Mouse (Mus musculus) forebrain, embryonic 15.5 days (tissue): ENCODE measurements around the gene Gm3594. TPM values are rescaled to one million over a fixed set of nuclear protein-coding genes. Genes with fewer than 3 reads are reported as not detected.
A peak's percentile ranks its signal among the peaks of the same experiment; 100 is the strongest.
"Not testable (repeated sequence)": the region's sequence is repeated elsewhere in the genome, so short reads cannot be mapped to it uniquely, and the experiment has no call there.

ENCODE experiments used
- ATAC-seq: fragments of 200-750 bp; cut with Nextera tagmentation; replicated peaks from 2 replicates; pipeline ENCODE4 v1.8.0; 2017; ENCODE audit warnings: mild to moderate bottlenecking, moderate TSS enrichment, moderate library complexity
- H3K27ac ChIP-seq: fragments of 300-500 bp; sonication (generic); replicated peaks from 2 replicates; pipeline ENCODE4 v1.5.1; 2015; ENCODE audit warnings: mild to moderate bottlenecking, inconsistent platforms
- H3K27me3 ChIP-seq: fragments of 300-500 bp; sonication (generic); 2 replicates; pipeline ENCODE4 v1.6.1; 2015; ENCODE audit warnings: inconsistent platforms
- H3K36me3 ChIP-seq: fragments of 300-500 bp; sonication (generic); 2 replicates; pipeline ENCODE4 v1.6.1; 2015; ENCODE audit warnings: mild to moderate bottlenecking, inconsistent platforms
- H3K4me1 ChIP-seq: fragments of 300-500 bp; sonication (generic); 2 replicates; pipeline ENCODE4 v1.6.1; 2015; ENCODE audit warnings: inconsistent platforms
- H3K4me2 ChIP-seq: fragments of 300-500 bp; sonication (generic); replicated peaks from 2 replicates; pipeline ENCODE4 v1.6.1; 2015; ENCODE audit warnings: mild to moderate bottlenecking, inconsistent platforms
- H3K4me3 ChIP-seq: fragments of 300-500 bp; sonication (generic); 2 replicates; pipeline ENCODE4 v1.5.1; 2015; ENCODE audit warnings: mild to moderate bottlenecking, inconsistent platforms
- H3K9ac ChIP-seq: fragments of 300-500 bp; sonication (generic); replicated peaks from 2 replicates; pipeline ENCODE4 v1.6.1; 2015; ENCODE audit warnings: mild to moderate bottlenecking, inconsistent platforms
- H3K9me3 ChIP-seq: fragments of 300-500 bp; sonication (generic); 2 replicates; pipeline ENCODE4 v1.6.1; 2016; ENCODE audit warnings: inconsistent platforms
- WGBS: fragments of 180-500 bp; shearing (Covaris S2); methylation state at CpG from one replicate; pipeline ENCODE4 v1.1.7; 2015; ENCODE audit warnings: mixed read lengths; 5-methylcytosine and 5-hydroxymethylcytosine counted together
- polyA plus RNA-seq: library from polyadenylated mRNA; unstranded; fragments of >200 nt; fragmentation: Nextera tagmentation; extraction: Ambion mirVana; gene quantifications from 2 replicates; pipeline ENCODE4 v1.2.1, GENCODE M21; 2015

Gene Gm3594
- not detected in 2 replicates for polyA plus RNA-seq

DNA sequence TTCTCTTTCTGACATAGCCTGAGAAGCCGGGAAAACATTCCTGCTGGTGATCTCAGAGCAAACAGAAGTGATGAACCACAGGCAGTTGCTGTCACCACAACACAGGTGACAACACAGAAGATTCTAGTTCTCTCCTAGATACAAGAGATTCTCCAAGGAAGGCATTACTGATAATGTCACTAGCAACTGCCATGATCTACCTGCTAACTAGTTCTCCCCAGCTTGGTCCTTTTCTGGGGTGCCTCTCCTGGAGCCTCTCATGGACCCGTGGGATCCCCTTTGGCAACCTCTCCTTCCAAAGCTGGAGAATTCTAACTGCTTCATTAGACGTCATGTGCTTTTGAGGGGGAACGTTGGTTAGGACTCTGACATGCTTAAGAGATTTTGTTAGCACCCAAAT lies at the start of gene Gm3594:
Gm3594 (minus strand) TSS at position 101 of the 400 bp plus-strand sequence.
- not testable (repeated sequence) for H3K27me3 ChIP-seq, ATAC-seq, H3K4me3 ChIP-seq, H3K27ac ChIP-seq, H3K9me3 ChIP-seq, H3K36me3 ChIP-seq, H3K4me2 ChIP-seq, H3K9ac ChIP-seq, H3K4me1 ChIP-seq
- no CpG with 5 or more reads among the region's 4 CpGs for whole genome bisulfite sequencing

DNA sequence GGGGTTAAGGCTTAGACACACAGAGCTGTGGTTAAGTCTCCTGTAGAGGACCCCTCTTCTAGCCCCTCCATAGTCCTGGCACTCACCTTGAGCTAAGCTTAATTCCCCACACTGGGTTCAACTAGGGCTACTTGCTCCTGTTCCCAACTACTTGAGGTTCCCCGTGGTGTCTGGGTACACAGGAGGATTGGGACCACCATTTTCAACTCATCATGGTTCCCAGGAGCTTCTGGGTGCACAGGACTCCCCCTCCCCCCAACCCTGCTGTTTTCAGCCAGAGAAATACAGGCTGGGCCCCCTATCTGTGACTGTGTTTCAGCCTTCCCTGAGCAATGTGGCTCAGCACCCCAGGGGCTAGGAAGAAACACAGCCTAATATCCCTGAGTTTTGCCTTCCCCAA lies 41.9 kb upstream of the Gm3594 start:
- not testable (repeated sequence) for H3K4me1 ChIP-seq, H3K27me3 ChIP-seq, H3K27ac ChIP-seq, H3K9me3 ChIP-seq, H3K4me2 ChIP-seq, H3K9ac ChIP-seq, ATAC-seq, H3K36me3 ChIP-seq, H3K4me3 ChIP-seq
- 68% methylated on average over 1 of the region's 1 CpGs for WGBS

DNA sequence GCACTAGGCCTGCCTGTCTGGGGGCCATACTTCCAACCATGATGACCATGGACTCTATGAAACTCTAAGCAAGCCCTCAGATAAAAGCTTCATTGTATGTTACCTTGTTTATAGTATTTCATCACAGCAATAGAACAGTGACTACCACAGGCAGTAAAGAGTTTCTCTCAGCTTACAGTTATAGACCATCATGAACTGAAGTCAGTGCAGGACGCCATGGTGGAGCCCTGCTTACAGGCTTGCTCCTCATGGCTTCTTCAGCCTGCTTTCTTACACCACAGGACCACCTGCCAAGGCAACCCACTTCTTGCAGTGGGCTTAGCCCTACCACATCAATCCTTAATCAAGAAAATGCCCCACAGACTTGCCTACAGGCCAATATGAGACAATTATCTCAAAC lies 41.1 kb upstream of the Gm3594 start:
- not testable (repeated sequence) for H3K4me3 ChIP-seq, H3K9ac ChIP-seq, H3K36me3 ChIP-seq, H3K4me2 ChIP-seq, H3K27ac ChIP-seq, H3K27me3 ChIP-seq, H3K9me3 ChIP-seq, H3K4me1 ChIP-seq, ATAC-seq
- WGBS: 82% methylated on average over 1 of the region's 1 CpGs

DNA sequence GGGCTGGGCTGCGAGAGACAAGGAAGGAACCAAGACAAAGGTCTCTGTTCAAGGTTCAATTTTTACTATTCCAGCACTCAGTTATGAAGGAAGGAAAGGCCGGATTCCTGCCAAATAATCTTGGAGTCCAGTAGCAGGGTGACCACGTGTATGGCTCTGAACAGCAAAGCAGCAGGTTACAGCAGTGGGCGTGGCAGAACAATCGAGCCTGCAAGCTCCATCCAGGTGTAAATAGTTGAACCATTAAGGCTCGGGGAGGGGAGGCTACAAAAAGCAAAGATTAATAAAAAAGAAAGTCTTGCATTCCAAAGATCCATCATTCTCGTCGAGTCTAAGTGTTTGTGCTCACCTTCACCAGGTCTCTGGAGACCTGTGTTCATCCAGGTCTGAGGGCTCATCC lies 37.7 kb upstream of the Gm3594 start:
- H3K4me3 ChIP-seq, H3K4me2 ChIP-seq, H3K27ac ChIP-seq, ATAC-seq, H3K27me3 ChIP-seq, H3K9me3 ChIP-seq, H3K9ac ChIP-seq, H3K4me1 ChIP-seq, H3K36me3 ChIP-seq: not testable (repeated sequence)
- WGBS: 92% methylated on average over 7 of the region's 8 CpGs

DNA sequence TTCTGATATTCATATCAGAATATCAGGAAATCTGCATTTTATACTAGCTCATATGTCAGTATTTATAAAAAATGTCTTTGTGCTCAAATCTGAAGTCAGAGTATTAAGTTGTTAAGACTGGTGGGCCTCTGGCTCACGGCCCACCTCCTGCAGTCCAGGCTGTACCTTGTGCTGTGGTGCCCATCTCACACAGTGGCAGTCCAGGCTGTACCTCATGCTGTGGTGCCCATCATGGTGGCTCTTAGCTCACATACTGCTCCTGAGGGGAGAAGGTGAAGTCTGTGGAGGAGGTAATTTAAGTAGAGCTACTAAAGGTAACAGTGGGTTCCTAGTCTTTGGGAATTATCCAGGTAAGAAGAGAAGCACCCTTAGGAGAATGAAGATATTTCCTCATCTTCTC lies 27.4 kb upstream of the Gm3594 start:
- WGBS: 85% methylated on average over 1 of the region's 1 CpGs
- H3K4me1 ChIP-seq, H3K27me3 ChIP-seq, H3K9ac ChIP-seq, H3K4me2 ChIP-seq, H3K36me3 ChIP-seq, H3K27ac ChIP-seq, H3K4me3 ChIP-seq, ATAC-seq, H3K9me3 ChIP-seq: not testable (repeated sequence)

DNA sequence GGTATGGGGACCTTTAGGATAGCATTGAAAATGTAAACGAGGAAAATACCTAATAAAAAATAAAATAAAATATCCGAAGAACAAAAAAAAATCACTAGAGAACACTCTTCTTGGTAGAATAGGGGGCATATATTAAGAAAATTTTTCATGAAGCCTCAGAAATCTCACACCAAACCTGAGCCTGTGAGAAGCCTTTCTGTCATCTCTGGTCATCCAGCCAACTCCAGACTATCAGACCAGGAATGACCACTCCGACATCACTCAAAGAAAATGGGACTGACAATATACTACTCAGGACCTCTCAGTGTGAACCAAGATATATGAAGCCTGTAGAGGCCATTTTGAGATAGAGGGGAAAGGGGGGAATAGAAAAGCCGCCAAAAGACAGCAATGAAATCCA lies 3.6 kb downstream of the Gm3594 start:
- WGBS: 95% methylated on average over 3 of the region's 4 CpGs
- not testable (repeated sequence) for H3K4me3 ChIP-seq, H3K9ac ChIP-seq, H3K9me3 ChIP-seq, H3K27me3 ChIP-seq, H3K27ac ChIP-seq, H3K4me2 ChIP-seq, ATAC-seq, H3K36me3 ChIP-seq, H3K4me1 ChIP-seq

DNA sequence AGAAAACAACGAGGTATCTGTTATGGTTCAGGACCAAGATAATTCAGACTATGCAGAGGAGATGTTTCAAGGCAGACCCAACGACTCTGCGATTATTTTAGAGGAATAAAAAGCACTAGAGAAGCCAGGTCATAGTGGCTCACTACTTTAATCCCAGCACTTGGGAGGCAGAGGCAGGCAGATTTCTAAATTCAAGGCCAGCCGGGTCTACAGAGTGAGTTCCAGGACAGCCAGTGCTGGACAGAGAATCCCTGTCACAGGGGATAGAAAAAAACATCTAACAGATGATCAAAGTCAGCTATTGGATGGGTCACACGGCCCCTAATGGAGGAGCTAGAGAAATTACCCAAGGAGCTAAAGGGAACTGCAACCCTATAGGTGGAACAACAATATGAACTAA lies 4.2 kb downstream of the Gm3594 start:
- ATAC-seq, H3K27me3 ChIP-seq, H3K4me2 ChIP-seq, H3K4me1 ChIP-seq, H3K36me3 ChIP-seq, H3K4me3 ChIP-seq, H3K27ac ChIP-seq, H3K9me3 ChIP-seq, H3K9ac ChIP-seq: not testable (repeated sequence)
- 81% methylated on average over 2 of the region's 5 CpGs for WGBS

DNA sequence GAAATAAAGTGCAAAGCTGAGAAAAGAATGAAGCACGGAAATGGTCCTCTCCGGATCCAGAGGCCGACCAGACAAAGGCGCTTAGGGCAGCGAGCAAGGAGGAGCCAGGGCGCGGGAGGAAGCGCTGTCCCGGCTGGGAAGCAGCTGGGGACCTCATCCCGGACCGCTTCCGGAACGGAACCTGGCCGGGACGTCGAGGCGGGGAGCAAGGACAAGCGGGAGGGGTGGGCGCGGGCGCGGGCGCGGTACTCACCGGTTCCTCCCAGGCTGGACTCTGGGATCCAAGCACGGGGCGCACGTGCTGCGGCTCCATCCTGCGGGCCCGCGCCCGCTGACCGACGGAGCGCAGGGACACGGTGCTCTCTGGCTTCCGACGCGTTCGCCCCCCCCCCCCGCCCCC lies 17.6 kb downstream of the Gm3594 start:
- H3K9me3 ChIP-seq: not testable (repeated sequence)

DNA sequence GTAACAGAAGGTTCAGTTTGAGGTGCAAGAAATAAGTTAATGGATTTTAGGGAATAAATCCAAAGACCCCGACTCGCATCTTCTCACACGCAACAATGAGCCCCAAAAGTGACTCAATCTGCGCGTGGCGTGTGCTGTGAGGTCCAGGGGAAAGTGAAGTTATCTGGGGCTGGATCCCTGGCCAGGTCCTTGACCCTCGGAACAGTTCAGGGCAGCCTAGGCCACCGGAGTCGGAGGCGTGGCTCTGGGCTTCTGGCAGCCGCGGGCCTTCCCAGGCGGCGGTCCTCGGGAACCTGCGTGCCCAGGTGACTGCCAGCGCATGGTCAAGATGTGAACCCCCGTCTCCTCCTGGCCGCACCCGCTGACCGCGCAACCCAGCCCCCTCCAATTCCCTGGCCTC lies 18.1 kb downstream of the Gm3594 start:
- peak overlapping the region; percentile 43 for H3K4me3 ChIP-seq
- peak overlapping the region; percentile 45 for H3K9ac ChIP-seq
- H3K27ac ChIP-seq, H3K27me3 ChIP-seq, H3K4me1 ChIP-seq, ATAC-seq, H3K9me3 ChIP-seq, H3K36me3 ChIP-seq: not testable (repeated sequence)
- 11% methylated on average over 18 of the region's 22 CpGs for WGBS
- H3K4me2 ChIP-seq: peak overlapping the region; percentile 52

More for the DNA sequence above, 17.6 kb downstream of the Gm3594 start:
- ATAC-seq, H3K36me3 ChIP-seq, H3K4me1 ChIP-seq, H3K27ac ChIP-seq, H3K27me3 ChIP-seq: not testable (repeated sequence)
- H3K9ac ChIP-seq: peak overlapping the region; percentile 45; the same call in 1 of the 2 replicates
- peak overlapping the region; percentile 43 for H3K4me3 ChIP-seq
- 8% methylated on average over 10 of the region's 42 CpGs for WGBS
- H3K4me2 ChIP-seq: peak overlapping the region; percentile 52

DNA sequence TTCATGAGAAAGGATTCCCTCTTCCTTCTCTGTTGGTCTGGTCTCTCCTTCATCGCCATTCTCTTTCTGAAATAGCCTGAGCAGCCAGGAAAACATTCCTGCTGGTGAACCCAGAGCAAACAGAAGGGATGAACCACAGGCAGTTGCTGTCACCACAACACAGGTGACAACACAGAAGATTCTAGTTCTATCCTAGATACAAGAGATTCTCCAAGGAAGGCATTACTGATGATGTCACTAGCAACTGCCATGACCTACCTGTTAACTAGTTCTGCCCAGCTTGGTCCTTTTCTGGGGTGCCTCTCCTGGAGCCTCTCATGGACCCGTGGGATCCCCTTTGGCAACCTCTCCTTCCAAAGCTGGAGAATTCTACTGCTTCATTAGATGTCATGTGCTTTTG lies 32.0 kb downstream of the Gm3594 start, which contains the start of gene Gm3591:
Gm3591 (minus strand) TSS at position 101 of the 400 bp plus-strand sequence.
- not testable (repeated sequence) for H3K4me2 ChIP-seq, H3K4me1 ChIP-seq, H3K4me3 ChIP-seq, H3K9ac ChIP-seq, ATAC-seq, H3K27ac ChIP-seq, H3K9me3 ChIP-seq, H3K36me3 ChIP-seq, H3K27me3 ChIP-seq
- no CpG with 5 or more reads among the region's 2 CpGs for WGBS

DNA sequence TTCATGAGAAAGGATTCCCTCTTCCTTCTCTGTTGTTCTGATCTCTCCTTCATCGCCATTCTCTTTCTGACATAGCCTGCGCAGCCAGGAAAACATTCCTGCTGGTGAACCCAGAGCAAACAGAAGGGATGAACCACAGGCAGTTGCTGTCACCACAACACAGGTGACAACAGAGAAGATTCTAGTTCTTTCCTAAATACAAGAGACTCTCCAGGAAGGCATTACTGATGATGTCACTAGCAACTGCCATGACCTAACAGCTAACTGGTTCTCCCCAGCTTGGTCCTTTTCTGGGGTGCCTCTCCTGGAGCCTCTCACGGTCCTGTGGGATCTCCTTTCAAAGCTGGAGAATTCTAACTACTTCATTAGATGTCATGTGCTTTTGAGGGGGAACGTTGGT lies 54.2 kb downstream of the Gm3594 start, which contains the start of gene Gm16440:
Gm16440 (minus strand) TSS at position 101 of the 400 bp plus-strand sequence.
- WGBS: 76% methylated on average over 2 of the region's 4 CpGs
- H3K9me3 ChIP-seq, H3K4me2 ChIP-seq, H3K36me3 ChIP-seq, H3K27me3 ChIP-seq, H3K4me1 ChIP-seq, H3K27ac ChIP-seq, H3K4me3 ChIP-seq, H3K9ac ChIP-seq, ATAC-seq: not testable (repeated sequence)
